Mouse (Mus musculus) testis, adult 2 months (tissue): ENCODE measurements around the gene Mael.

Experiments
- CTCF ChIP-seq: fragments of 200-500 bp; IDR thresholded peaks from 2 replicates; pipeline ENCODE4 v1.5.1; 2012; ENCODE audit warnings: low read depth, mild to moderate bottlenecking, inconsistent platforms, low read length, moderate library complexity; ENCODE audit not compliant: control insufficient read depth, insufficient read depth, insufficient replicate concordance
- POLR2A ChIP-seq: fragments of 200-500 bp; IDR thresholded peaks from 2 replicates; pipeline ENCODE4 v1.6.1; 2012; ENCODE audit warnings: low read depth, mild to moderate bottlenecking, inconsistent platforms, low read length, moderate library complexity; ENCODE audit not compliant: control insufficient read depth

DNA sequence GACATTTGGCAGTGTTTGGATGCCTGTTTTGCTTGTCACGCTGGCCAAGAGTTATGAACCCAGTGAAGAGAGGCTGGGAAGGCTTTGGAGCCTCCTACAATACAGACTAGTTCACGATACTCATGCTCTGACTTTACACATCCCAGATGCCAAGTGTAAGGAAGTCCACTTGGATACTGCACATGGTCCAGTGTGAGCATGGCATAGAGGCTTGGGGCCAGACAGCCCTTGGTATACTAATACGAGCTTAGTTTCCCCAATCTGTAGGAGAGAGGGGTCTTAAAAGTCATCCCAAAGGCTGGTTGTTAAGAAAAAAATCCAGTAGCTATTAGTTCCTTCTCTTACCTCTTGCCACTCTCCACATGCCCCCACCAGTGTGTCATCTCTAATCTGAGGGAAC is 43.3 kb upstream of the Mael start:
- TF ChIP-seq CTCF, result no peak
- TF ChIP-seq POLR2A, result no peak
